Mouse (Mus musculus): ENCODE data around the gene Setd4. TPM values are rescaled to one million over a fixed set of nuclear protein-coding genes. Genes with fewer than 3 reads are reported as not detected.
"Not testable (repeated sequence)": the region's sequence is repeated elsewhere in the genome, so short reads cannot be mapped to it uniquely, and the experiment has no call there.

Setd4 gene
- total RNA-seq (2021) = 10 to 100 TPM in 1 of 2 experiments, 1 to 10 TPM in 1; 10.0 to 11.5 TPM
- long read RNA-seq, experiment 1, partial matches to known transcripts = 0 of 5 reads
- long read RNA-seq, experiment 1, other reads (novel, unspliced or antisense) = 5 of 5 reads
- long read RNA-seq, experiment 2, partial matches to known transcripts = 0 of 7 reads
- long read RNA-seq, experiment 2, other reads (novel, unspliced or antisense) = 7 of 7 reads

- DNase-seq (ENCODE audit: low spot score in 2 of 2) = peak; percentile 92 to 95
Observed at GRCm38 (mm10) chr16:93603439-93604212, at the start of gene Setd4. TSS of gene Setd4 (minus strand) at chr16:93604063.

- no peak for DNase-seq (ENCODE audit: low spot score in 2 of 2)
Observed at GRCm38 (mm10) chr16:93648441-93649183, 44.7 kb upstream of the Setd4 start.

- no peak for DNase-seq (ENCODE audit: low spot score in 2 of 2)
Observed at GRCm38 (mm10) chr16:93644006-93644405, 40.1 kb upstream of the Setd4 start.

- peak; percentile 47 to 78 for DNase-seq (ENCODE audit: low spot score in 2 of 2)
Observed at GRCm38 (mm10) chr16:93627761-93628400, 24.0 kb upstream of the Setd4 start, which contains the start of gene Gm5678. TSS of gene Gm5678 (plus strand) at chr16:93628097.

GRCm38 (mm10) chr16:93626745-93627144, 22.9 kb upstream of the Setd4 start:
- DNase-seq (ENCODE audit: low spot score in 2 of 2) = peak; percentile 38 to 49

- no peak for DNase-seq (ENCODE audit: low spot score in 2 of 2)
Observed at GRCm38 (mm10) chr16:93624671-93625070, 20.8 kb upstream of the Setd4 start.

GRCm38 (mm10) chr16:93623759-93624158, 19.9 kb upstream of the Setd4 start:
- DNase-seq (ENCODE audit: low spot score in 2 of 2) = not testable (repeated sequence)

GRCm38 (mm10) chr16:93615118-93615870, 11.4 kb upstream of the Setd4 start:
- DNase-seq (ENCODE audit: low spot score in 2 of 2) = peak; percentile 69 to 76

GRCm38 (mm10) chr16:93610961-93611360, 7.1 kb upstream of the Setd4 start:
- DNase-seq (ENCODE audit: low spot score in 2 of 2) = no peak

- DNase-seq (ENCODE audit: low spot score in 2 of 2) = no peak
Observed at GRCm38 (mm10) chr16:93609796-93610195, 5.9 kb upstream of the Setd4 start.

GRCm38 (mm10) chr16:93608731-93609130, 4.9 kb upstream of the Setd4 start:
- no peak for DNase-seq (ENCODE audit: low spot score in 2 of 2)

GRCm38 (mm10) chr16:93607669-93608101, 3.8 kb upstream of the Setd4 start:
- DNase-seq (ENCODE audit: low spot score in 2 of 2) = peak; percentile 73 to 80

GRCm38 (mm10) chr16:93606146-93606545, 2.3 kb upstream of the Setd4 start:
- peak in 1 of 2 experiments; percentile 0 for DNase-seq (ENCODE audit: low spot score in 2 of 2)

- DNase-seq (ENCODE audit: low spot score in 2 of 2) = no peak
Observed at GRCm38 (mm10) chr16:93605553-93605952, 1.7 kb upstream of the Setd4 start, which contains the start of gene Cbr1. TSS of gene Cbr1 (plus strand) at chr16:93605853.

- peak; percentile 18 to 30 for DNase-seq (ENCODE audit: low spot score in 2 of 2)
Observed at GRCm38 (mm10) chr16:93604481-93604969, 662 bp upstream of the Setd4 start.

- no peak for DNase-seq (ENCODE audit: low spot score in 2 of 2)
Observed at GRCm38 (mm10) chr16:93599461-93599860, 4.4 kb downstream of the Setd4 start.

GRCm38 (mm10) chr16:93597551-93597950, 6.3 kb downstream of the Setd4 start:
- no peak for DNase-seq (ENCODE audit: low spot score in 2 of 2)

- no peak for DNase-seq (ENCODE audit: low spot score in 2 of 2)
Observed at GRCm38 (mm10) chr16:93596807-93597206, 7.1 kb downstream of the Setd4 start.

GRCm38 (mm10) chr16:93595766-93596165, 8.1 kb downstream of the Setd4 start:
- no peak for DNase-seq (ENCODE audit: low spot score in 2 of 2)

GRCm38 (mm10) chr16:93594448-93594847, 9.4 kb downstream of the Setd4 start:
- no peak for DNase-seq (ENCODE audit: low spot score in 2 of 2)

All from left cerebral cortex, adult 18-20 months (tissue).